Mouse (Mus musculus): ENCODE results near the gene Sstr3. TPM values are rescaled to one million over a fixed set of nuclear protein-coding genes. Genes with fewer than 3 reads are reported as not detected.

The Sstr3 gene
- polyA plus RNA-seq, 1 experiment: 0.11 TPM

DNA sequence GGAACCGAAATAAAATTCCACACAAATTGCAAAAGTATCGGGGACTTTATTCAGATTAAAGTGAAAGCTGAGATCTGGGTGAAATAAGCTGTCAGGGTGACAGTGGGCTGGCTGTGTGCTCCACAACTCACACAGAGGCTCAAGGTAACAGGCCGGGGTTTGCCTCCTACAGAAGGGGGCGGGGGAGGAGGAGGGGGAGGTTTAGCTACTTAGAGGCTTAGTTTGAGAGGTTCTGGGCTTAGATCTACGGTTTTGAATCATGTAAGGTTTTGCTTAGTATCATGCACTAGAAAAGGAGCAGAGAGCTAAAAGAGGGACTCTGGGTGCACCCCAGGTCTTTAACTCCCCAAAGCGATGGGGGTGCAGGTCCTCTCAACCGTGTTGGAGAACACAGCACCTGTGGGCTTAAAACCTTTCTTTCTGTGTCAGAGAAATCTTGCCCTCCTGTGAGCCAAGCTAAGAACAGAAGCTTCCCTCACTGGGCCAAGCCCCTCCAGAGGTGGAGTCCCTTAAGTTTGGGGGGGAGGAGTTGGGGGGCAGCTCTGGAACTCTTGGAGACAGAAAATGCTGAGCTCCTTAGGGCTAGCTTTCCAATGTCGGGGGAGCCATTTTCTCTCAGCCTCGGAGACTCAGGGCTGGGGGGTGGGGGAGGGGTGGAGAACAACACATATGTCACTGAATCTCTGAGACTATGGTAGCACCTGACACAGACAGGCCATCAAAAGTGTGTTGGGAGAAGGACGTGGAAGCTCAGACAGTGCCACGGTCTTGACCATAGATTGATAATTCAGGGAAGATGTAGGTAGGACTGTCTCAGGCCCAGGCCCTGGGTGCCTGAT is 14.9 kb upstream of the Sstr3 start:
- no peak for DNase-seq (ENCODE audit: low spot score)

DNA sequence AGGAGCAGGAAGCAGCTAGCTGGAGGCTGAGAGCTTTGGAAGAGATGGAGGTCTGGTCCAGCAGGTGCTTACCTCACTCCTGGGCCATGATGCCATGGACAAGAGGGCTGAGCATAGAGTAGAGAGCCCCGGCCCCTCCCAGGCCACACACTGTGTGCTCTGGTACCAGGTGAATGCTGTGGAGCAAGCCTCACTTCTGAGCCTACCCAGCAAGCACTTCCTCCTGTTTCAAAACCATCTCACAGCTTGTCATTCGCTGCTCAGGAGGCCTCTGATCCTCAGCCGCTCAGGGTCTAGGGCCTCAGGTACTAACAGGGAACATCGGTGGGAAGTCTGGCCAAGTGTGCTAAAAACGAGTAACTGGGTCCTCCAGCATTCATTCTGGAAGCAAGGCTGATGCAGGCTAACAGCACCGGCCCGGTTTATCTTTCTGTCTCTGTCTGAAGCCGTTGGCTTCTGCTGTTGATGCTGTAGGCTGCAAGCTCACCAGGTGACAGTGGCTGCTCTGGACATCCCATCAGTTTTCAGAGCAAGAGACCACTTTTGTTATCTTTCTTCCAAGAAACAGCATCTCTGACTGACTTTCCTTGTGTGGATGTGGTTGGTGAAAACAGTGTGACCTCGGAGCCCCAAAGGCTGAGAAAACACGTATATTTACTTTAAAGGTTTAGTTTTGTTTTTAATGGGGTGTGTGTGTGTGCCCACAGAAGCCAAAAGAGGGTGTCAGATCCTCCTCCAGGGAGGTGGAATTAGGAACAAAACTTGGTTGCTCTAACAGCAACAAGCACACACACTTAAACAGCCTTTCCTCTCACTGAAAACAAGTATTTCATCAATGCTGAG is 13.4 kb upstream of the Sstr3 start:
- DNase-seq (ENCODE audit: low spot score): no peak

DNA sequence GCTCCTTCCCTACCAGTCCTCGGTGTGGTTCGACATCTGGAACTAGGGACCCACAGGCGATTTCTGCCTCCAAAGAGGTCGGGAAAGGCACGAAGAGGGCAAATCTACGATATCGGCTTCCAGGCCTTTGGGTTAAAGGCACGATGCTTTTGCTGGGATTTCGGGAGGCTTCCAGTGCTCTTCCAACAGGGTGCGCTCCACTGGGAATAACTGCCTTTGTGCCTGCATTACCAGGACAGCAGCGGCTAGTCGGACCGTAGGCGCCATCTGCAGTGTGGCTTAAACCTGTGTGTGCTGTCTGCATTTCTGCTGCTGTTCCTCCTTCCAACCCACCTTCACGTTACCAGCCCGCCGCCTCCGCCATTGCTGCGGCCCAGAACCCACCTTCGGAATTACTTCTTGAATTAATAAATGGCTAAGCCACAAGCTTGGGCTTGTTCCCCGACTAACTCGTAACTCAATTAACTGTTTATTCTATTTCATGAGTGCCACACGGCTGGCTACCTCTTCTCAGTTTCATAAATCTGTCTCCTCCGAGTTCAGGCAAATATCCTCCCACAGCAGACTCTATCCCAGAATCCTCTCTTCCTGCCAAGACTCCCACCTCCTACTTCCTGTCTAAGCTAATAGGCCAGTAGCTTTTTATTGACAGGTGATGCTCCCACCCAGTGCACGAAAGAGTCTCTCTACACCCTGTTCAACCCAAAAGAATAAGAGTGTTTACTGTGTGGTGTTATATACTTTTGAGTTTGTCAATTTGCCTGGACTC is 10.2 kb upstream of the Sstr3 start:
- no peak for DNase-seq (ENCODE audit: low spot score)

DNA sequence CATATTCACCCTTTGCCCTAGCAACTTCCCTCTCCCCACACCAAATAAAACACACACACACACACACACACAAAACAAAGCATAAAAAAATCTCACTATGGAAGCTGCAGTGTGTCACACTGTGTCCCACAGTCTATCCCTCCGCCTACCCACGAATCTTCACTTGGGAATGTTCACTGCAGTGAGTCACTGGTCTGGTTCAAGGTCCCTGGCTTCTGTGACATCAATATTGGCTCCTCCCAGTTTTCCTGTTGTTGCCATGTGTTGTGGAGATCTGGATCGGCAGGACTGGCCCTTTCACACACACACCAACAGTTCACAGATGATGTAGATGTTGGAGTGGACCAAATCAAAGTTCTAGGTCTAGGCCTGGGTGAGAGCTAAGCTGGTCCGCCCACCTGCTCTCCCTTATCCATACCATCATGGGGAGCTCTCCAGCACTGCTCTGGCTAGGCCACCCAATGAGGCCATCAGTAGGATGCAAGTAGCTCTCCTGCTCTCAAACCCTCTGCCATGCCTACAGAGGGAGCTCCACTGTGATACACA is 4.8 kb upstream of the Sstr3 start:
- DNase-seq (ENCODE audit: low spot score): no peak

DNA sequence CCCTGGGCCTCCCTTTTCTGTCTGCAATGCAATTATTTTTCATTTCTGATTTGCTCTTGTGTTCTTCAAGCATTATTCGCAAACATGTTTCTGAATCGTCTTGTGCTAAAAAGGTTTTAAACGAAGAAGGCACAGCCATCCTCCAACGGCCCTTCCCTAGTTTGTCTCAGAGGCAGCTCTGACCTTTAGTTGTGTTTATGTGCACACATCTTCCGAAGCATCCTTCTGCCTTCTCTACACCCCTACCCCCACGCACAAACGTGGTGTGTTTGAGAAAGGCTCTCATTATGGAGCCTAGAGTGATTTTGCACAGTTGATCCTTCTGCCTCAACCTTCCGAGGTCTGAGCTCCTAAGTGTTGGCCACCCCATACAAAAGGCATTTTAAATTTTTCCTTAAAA is 4.2 kb upstream of the Sstr3 start:
- DNase-seq (ENCODE audit: low spot score): no peak

DNA sequence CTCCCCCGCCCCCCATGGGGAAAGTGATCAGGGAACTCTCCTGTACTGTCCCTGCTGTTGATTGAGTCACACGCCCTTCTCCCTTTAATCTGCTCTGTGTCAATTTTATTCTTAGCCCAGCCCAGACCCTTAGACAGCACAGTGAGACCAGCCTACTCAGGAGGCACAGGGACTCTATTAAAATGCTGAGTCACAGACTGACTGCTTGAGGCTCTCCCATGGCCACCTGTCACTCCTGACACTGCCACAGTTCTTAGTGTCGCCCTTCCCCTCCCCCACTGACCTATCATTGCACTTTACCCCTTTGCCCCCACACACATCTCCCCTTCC is 3.8 kb upstream of the Sstr3 start:
- no peak for DNase-seq (ENCODE audit: low spot score)

DNA sequence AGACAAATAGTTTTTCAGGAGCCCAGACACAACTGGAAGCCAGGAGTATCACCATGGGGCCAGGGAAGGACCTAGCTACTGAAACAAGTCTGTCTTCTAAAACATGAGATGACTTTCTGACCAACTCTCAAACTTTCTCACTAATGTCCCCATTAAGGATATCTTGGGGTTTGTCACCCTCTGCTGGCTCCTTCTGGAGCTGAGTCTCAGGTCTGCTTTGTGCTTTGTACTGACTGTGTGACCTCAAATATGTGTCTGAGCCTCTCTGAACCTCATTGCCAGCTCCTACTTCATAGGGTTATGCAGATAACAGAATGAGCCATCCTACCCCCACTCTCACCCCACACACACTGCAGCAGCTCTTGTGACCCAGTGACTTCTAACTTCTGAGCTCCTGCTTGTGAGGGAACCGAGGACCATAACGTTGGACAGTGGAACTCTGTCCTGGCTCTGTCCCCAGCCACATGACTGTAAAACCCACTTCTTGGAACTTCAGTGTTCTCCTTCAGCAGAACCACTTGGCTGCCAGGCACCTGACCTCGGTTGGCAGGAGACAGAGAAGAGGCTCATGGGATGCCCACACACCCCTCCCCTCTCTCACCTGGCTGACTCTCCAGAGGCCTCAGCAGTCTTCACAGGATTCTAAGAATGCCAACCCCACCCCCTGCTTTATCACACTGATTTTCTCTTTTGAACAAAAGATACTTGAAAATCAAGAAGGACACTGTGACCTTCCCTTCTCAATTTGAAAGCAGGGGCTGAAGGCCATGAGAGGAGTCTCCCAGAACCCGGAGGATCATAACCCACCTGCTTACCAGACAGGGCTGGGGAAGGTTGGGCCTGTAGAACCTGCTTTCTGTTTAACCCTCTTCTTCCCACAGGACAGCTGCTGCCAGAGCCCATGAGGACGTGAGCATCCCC is 3.2 kb upstream of the Sstr3 start:
- no peak for DNase-seq (ENCODE audit: low spot score)

DNA sequence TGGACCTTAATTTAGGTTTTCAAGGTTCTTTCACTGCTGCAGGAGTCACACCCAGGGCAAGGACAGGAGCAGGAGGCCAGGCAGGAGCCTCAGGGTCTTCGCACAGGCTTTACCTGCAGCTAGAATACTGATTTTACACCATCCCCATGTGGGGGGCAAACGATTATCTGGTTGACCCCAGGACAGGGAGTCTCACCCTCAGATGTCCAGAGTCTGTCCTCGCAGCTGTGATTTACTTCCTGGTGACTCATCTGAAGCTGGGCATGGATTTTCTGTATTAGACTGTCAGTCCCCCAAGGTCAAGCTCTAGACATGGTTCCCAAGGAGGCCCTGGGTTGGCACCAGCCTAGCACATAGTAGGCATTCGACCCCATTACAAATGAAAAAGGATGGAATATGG is 1.6 kb upstream of the Sstr3 start:
- DNase-seq (ENCODE audit: low spot score): no peak

DNA sequence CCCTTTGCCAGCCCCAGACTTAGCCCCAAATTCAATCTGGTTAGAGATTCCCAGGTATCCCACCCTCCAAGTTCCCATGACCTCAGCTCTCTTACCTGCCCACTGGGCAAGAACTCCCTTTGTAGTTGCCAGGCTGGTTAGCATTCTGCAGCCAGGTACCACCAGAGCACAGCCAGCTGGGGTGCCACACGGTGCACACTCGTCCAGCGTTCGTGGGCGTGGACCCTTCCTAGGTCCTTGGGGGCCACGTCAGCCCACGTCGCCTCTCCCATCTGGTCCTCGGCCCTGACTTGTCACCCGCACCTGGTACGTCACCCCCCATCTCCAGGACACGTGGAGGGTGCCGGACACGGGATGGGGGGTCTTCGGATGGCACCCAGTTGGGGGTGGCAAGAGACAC is 444 bp downstream of the Sstr3 start:
- DNase-seq (ENCODE audit: low spot score): no peak

DNA sequence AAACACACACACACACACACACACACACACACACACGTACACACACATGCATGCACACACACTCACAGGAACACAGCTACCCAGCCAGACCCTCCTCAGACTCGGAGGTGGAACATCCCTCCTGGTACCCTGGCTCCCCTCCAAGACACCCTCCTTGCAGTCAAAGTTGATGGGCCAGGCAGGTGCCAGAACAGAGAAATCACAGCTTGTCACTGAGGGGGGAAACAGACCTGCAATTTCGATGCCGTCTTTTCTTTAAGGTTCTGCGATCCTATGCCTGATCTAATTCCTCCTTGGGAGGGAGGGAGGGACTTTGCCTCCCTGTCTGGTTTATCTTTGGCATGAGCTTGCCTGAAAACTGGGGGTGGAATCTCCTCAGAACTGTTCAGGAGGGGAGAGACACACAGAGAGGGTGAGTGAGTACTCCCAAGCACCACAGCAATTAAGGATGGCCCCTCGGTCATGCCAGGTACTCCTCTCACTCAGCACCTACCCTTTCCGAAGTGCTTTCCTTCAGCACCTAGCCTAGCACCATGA is 1.6 kb downstream of the Sstr3 start:
- no peak for DNase-seq (ENCODE audit: low spot score)

DNA sequence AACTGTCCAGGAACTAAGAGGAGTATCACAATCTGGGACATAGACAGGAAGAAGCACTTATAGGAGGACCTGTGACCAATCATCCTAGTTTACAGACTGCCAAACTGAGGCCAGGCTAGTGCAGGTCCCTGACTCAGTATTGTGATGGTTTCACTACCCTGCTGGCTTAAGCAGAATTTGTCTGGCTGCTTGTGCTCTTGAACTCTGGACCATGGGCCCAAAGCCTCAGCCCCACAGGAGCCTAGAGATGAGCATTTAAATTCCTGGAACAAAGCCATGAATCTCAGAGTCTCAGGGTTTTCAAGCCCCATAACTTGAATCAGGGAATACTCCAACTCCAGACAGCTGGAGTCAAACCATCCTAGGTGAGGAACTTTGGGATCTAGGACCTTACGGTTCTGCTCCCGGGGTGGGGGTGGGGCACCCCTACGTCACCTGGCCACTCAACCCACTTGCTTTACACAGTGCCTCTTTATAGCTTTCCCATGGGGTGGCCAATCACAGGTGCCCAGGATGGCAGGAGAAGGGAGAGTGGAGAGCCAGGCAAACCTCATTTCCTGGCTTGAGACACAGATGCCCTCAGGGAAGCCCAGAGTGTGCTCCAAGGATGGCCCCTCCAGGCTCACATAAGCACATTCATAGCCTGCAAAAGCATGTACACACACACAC is 2.3 kb downstream of the Sstr3 start:
- no peak for DNase-seq (ENCODE audit: low spot score)

DNA sequence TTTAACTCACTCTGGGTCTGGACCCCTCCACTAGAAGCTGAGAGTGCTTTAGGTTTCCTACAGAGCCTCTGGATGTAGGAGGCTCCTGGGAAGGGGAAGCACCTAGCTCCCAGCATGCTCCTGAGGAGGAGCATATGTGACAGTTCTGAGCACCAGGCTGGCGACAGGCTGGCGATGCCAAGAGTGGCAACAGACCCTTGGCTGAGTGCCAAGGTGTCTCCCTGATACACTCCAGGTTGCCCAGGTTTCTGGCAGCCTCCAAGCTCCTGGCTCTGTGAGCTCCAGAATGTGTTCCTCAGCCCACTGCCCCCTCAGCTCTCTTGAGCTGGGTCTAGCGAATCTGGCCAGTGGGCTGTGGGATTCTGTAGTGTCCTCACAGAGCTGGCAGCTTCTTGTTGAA is 2.9 kb downstream of the Sstr3 start:
- DNase-seq (ENCODE audit: low spot score): no peak

DNA sequence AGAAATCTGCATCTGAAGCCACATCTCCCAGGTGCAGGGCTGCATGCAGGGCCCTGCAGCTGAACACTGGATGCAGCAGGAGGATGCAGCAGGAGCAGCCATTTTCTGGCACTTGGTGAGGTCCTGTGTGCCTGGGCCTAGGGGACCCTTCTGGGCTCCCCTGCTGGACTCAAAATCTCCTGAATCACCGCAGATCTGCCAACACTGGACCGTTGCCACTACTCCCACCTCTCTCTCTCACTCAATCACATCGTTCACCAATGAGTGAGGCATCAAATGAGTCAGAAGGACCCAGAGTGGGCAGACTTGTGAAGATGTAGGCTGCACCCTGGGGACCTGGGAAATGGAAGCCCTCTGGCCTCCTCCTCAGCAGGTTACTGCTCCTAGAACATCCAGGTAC is 3.4 kb downstream of the Sstr3 start:
- DNase-seq (ENCODE audit: low spot score): no peak

DNA sequence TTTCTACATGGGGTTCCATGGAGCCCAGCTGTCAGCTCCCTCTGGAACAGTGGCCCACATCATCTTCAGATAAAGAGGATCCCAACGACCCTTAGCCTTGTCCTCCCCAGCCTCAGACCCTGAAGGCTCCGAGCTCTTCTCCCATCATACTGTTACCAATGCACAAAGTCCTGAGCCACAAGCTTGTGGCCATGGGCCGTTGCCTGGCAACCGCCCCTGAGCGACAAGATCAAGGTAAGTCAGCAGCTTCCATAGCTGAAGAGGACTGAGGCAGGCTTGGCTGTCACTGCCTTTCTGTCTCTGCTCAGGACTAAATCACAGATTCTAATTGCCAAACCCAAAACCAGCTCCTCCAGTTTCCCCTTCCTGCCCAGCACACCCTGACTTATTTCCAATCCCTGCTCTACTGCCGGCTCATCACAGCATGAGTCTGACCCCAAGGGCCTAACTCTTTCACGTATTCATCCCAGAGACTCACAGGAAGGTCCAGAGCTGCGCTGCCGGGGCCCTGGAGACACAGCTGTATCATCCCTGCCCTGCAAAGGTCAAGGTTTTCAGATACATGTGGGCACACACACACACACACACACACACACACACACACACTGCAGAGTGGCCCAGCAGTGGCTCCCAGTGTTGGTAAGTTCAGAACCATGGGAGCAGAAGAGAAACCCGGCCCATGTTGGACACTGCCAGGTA is 8.6 kb downstream of the Sstr3 start:
- DNase-seq (ENCODE audit: low spot score): no peak

DNA sequence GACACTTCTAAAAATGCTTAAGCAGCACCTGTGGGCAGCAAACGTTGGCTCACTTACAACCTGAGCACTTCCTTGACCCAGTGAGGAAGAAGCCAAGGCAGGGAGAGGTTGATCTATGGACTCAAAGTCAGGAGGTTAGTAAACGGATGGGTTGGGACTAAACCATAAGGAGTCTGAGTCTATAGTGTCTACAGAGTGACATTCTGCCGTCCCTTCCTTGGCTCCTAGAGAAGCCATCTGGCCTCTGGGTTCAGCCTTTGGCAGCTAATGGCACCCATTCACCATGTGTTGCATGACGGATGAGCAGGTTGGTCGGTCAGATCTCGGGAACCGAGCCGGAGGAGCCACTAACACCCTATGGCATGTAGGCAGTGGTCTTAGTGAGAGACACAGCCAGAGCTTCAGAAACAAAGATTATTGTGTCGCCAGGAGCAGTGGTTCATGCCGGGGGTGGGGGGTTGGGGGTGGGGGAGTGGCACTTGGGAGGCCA is 11.1 kb downstream of the Sstr3 start:
- no peak for DNase-seq (ENCODE audit: low spot score)

DNA sequence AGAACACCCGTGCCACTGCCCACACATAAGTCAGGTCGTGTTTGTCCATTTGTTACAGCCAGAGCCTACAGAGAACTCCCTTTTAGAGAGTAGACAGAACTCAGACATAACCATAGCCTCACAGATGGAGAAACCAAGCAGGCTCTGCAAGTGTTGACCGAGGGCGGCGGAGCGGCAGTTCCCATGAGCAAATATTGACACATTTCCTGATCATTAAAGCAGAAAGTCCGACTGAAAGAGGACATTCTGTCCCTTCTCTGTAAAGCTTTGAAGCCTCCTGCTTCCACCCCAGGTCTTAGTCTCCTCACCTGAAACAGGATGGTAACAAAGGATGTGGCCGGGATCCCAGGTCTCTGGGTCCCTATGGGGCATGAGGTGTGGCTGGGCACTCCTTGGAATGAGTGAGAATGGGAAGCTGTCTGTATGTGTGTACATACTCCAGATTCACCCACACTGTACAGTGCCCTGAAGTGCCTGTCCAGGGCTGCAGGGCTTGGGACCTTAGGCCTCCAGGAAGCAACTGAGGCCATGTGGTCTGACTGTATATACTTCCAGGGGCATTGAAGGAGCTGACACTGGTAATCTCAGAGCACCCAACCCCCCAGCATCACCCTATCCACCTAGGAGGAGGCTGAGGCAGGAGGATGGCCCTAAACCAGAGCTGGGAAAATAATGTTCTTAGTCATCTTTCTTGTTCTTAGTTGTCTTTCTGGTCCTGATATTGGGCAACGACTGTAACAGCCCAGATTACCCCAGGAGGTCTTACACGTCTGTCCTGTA is 11.7 kb downstream of the Sstr3 start:
- DNase-seq (ENCODE audit: low spot score): no peak

DNA sequence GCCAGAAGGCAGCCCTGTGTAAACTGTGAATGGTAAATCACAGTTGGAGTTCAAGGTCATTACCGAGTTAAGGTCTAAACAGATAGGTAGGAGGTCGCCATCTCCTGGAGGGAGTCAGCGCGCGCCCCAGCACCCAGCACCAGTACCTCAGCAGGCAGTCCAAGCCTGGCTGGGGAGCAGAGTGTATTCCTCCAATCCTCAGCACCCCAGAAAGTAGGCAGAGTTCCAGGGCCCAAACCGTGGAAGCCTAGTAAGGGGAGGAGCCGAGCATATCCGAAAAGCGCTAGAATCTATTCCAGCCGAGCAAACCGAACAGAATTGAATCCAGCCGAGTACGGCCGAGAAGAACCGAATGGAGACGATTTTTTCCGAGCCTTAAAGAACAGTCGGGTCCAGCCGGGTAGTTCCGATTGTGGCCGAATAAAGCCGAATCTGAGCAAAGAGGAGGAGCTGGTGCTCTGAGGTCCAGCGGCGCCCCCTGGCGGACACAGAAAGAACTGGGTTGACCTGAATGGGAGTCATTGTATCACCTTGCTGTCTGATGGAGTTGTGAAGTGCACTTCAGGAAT is 12.5 kb downstream of the Sstr3 start:
- peak; percentile 92 for DNase-seq (ENCODE audit: low spot score)

DNA sequence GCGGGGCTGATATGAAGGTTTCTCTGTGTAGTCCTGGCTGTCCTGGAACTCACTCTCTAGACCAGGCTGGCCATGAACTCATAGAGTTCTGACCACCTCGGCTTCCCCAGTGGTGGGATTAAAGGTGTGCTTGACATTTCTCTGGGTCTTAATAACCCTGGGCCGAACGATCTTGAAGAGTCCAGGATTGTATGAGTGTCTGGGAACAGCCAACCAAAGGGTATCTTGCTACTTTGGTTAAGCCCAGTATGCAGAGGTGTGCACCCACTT is 13.1 kb downstream of the Sstr3 start:
- DNase-seq (ENCODE audit: low spot score): no peak

All from urinary bladder, adult 2 months (tissue).